21 mouse cellular contexts compared by ENCODE assay signal in genomic region chr1:59524759-59525158, GRCm38 (mm10). TPM values are rescaled to one million over a fixed set of nuclear protein-coding genes. Genes with fewer than 3 reads are reported as not detected.
DNase-seq lines count a peak whose midpoint lies in the region; ATAC-seq and TF ChIP-seq lines count a peak whose summit lies in the region.
"Had no signal": no experiment of that assay in that cellular context is flagged by ENCODE, and none has a peak within 500 bp of the region (broad histone marks: within the 10 kb centered on the region; RNA-seq: fewer than 3 reads in every experiment).

No protein-coding gene starts in this region.

- 59% methylated on average over 3 of the region's 3 CpGs for WGBS in neural tube, embryonic 13.5 days
- WGBS in hindbrain, embryonic 12.5 days = 54% methylated on average over 3 of the region's 3 CpGs
- 46% methylated on average over 3 of the region's 3 CpGs for WGBS in midbrain, embryonic 14.5 days
- 43% methylated on average over 3 of the region's 3 CpGs for WGBS in lung, postnatal 0 days

- DNase-seq in neural tube, embryonic 10.5 days (ENCODE audit: extremely low spot score, low spot score) = no peak
- DNase-seq in midbrain, embryonic 14.5 days = no peak
- no peak for DNase-seq in retina, postnatal 1 day
- DNase-seq in lung, postnatal 0 days (ENCODE audit: low spot score) = no peak
- no peak for DNase-seq in kidney, adult 8-10 months
- DNase-seq: cerebellum, adult 18-20 months; cerebellum, postnatal 25 days; kidney, adult 18-20 months; kidney, postnatal 14 days; right cerebral cortex, postnatal 25 days had no signal

- ATAC-seq in neural tube, embryonic 13.5 days (ENCODE audit: low read depth) = no peak
- no peak for ATAC-seq in hindbrain, embryonic 12.5 days (ENCODE audit: low FRiP score)
- no peak for ATAC-seq in midbrain, embryonic 14.5 days (ENCODE audit: low FRiP score, low TSS enrichment)
- no peak for ATAC-seq in lung, postnatal 0 days

- no peak for TF ChIP-seq EP300 in lung, postnatal 0 days (IDR thresholded peaks at IDR 0.05)

- no peaks in the 10 kb centered on the region for H3K27me3 ChIP-seq in neural tube, embryonic 13.5 days
- H3K27me3 ChIP-seq in hindbrain, embryonic 12.5 days = no peaks in the 10 kb centered on the region
- no peaks in the 10 kb centered on the region for H3K27me3 ChIP-seq in midbrain, embryonic 14.5 days (ENCODE audit: control insufficient read depth, insufficient read depth, low read length)
- no peaks in the 10 kb centered on the region for H3K27me3 ChIP-seq in lung, postnatal 0 days (replicated peaks; ENCODE audit: insufficient read depth, low read length)
- H3K27me3 ChIP-seq: forebrain, embryonic 15.5 days; hindbrain, embryonic 15.5 days; limb, embryonic 12.5 days; neural tube, embryonic 12.5 days; stomach, embryonic 15.5 days had no signal

- H3K4me1 ChIP-seq in neural tube, embryonic 13.5 days (replicated peaks) = peaks cover 31% of the 10 kb centered on the region
- H3K4me1 ChIP-seq in hindbrain, embryonic 12.5 days = peaks cover 21% of the 10 kb centered on the region
- peaks cover 11% of the 10 kb centered on the region; the same call in 1 of the 2 replicates for H3K4me1 ChIP-seq in midbrain, embryonic 14.5 days (ENCODE audit: control insufficient read depth, insufficient read depth, low read length)
- H3K4me1 ChIP-seq in lung, postnatal 0 days (ENCODE audit: insufficient read depth, low read depth, low read length) = 0 out of 2 replicates have a peak, but pooled peaks cover 2% of the 10 kb centered on the region
- H3K4me1 ChIP-seq: forebrain, embryonic 15.5 days had no signal

- H3K27ac ChIP-seq in neural tube, embryonic 13.5 days (replicated peaks) = peak overlapping the region; percentile 50
- 0 out of 2 replicates have a peak overlapping the region, but pooled peaks have one; percentile 25 for H3K27ac ChIP-seq in hindbrain, embryonic 12.5 days
- 0 out of 2 replicates have a peak overlapping the region, but pooled peaks have one; percentile 3 for H3K27ac ChIP-seq in midbrain, embryonic 14.5 days (replicated peaks; ENCODE audit: low read depth, low read length)
- H3K27ac ChIP-seq in lung, postnatal 0 days (ENCODE audit: low read length) = no peak overlapping the region
- H3K27ac ChIP-seq: forebrain, embryonic 15.5 days; heart, embryonic 10.5 days; limb, embryonic 12.5 days; liver, embryonic 14.5 days; neural tube, embryonic 12.5 days; stomach, embryonic 15.5 days had no signal

- H3K36me3 ChIP-seq in neural tube, embryonic 13.5 days = no peaks in the 10 kb centered on the region
- no peaks in the 10 kb centered on the region for H3K36me3 ChIP-seq in hindbrain, embryonic 12.5 days
- H3K36me3 ChIP-seq in midbrain, embryonic 14.5 days (ENCODE audit: control insufficient read depth, insufficient read depth, low read length) = no peaks in the 10 kb centered on the region
- no peaks in the 10 kb centered on the region for H3K36me3 ChIP-seq in lung, postnatal 0 days (ENCODE audit: insufficient read depth, low read length)
- H3K36me3 ChIP-seq: forebrain, embryonic 15.5 days; heart, embryonic 10.5 days; hindbrain, embryonic 15.5 days; limb, embryonic 12.5 days; neural tube, embryonic 12.5 days; stomach, embryonic 15.5 days had no signal

- TF ChIP-seq CTCF in lung, postnatal 0 days (IDR thresholded peaks at IDR 0.05) = no peak; the same call in 1 of the 2 replicates

- no peak overlapping the region for H3K4me3 ChIP-seq in neural tube, embryonic 13.5 days
- H3K4me3 ChIP-seq in hindbrain, embryonic 12.5 days = no peak overlapping the region
- no peak overlapping the region for H3K4me3 ChIP-seq in midbrain, embryonic 14.5 days (replicated peaks; ENCODE audit: low read depth, low read length)
- no peak overlapping the region for H3K4me3 ChIP-seq in lung, postnatal 0 days (ENCODE audit: low read depth, low read length)
- H3K4me3 ChIP-seq: erythroblast, embryonic 14.5 days; forebrain, embryonic 15.5 days; heart, embryonic 10.5 days; hindbrain, embryonic 15.5 days; layer of hippocampus, adult 2 months; limb, embryonic 12.5 days; neural tube, embryonic 12.5 days; stomach, embryonic 15.5 days had no signal

- H3K4me2 ChIP-seq in neural tube, embryonic 13.5 days = no peak overlapping the region
- no peak overlapping the region for H3K4me2 ChIP-seq in hindbrain, embryonic 12.5 days (replicated peaks)
- no peak overlapping the region for H3K4me2 ChIP-seq in midbrain, embryonic 14.5 days (ENCODE audit: low read length)
- H3K4me2 ChIP-seq in lung, postnatal 0 days (replicated peaks; ENCODE audit: low read depth, low read length) = no peak overlapping the region
- H3K4me2 ChIP-seq: forebrain, embryonic 15.5 days; hindbrain, embryonic 15.5 days; limb, embryonic 12.5 days; neural tube, embryonic 12.5 days; stomach, embryonic 15.5 days had no signal

- H3K9ac ChIP-seq in neural tube, embryonic 13.5 days = no peak overlapping the region
- H3K9ac ChIP-seq in hindbrain, embryonic 12.5 days = no peak overlapping the region
- no peak overlapping the region for H3K9ac ChIP-seq in midbrain, embryonic 14.5 days (replicated peaks; ENCODE audit: low read length)
- no peak overlapping the region for H3K9ac ChIP-seq in lung, postnatal 0 days (replicated peaks; ENCODE audit: low read depth)
- H3K9ac ChIP-seq: forebrain, embryonic 15.5 days; hindbrain, embryonic 15.5 days; limb, embryonic 12.5 days; liver, embryonic 14.5 days; neural tube, embryonic 12.5 days; stomach, embryonic 15.5 days had no signal

- H3K9me3 ChIP-seq in neural tube, embryonic 13.5 days = no peaks in the 10 kb centered on the region
- H3K9me3 ChIP-seq in hindbrain, embryonic 12.5 days (replicated peaks) = no peaks in the 10 kb centered on the region
- no peaks in the 10 kb centered on the region for H3K9me3 ChIP-seq in midbrain, embryonic 14.5 days (ENCODE audit: control insufficient read depth, low read length)
- no peaks in the 10 kb centered on the region for H3K9me3 ChIP-seq in lung, postnatal 0 days (ENCODE audit: low read length)
- H3K9me3 ChIP-seq: forebrain, embryonic 15.5 days; heart, embryonic 10.5 days; hindbrain, embryonic 15.5 days; limb, embryonic 12.5 days; neural tube, embryonic 12.5 days; stomach, embryonic 15.5 days had no signal

RNA-seq across cellular contexts. Expression of gene Gm973, which starts 8.7 kb away (rescaled TPM):
- polyA plus RNA-seq in neural tube, embryonic 13.5 days (2015; fragmentation: Nextera tagmentation; extraction: Ambion mirVana) = 6.9 and 10.3 TPM in 2 replicates
- 6.0 and 9.4 TPM in 2 replicates for polyA plus RNA-seq in hindbrain, embryonic 12.5 days (2016; fragmentation: Nextera tagmentation; extraction: Ambion mirVana)
- polyA plus RNA-seq in midbrain, embryonic 14.5 days (2014; fragmentation: Nextera tagmentation; extraction: Ambion mirVana) = 7.9 and 10.3 TPM in 2 replicates
- polyA plus RNA-seq in lung, postnatal 0 days (2015; fragmentation: Nextera tagmentation; extraction: Ambion mirVana) = 5.5 and 8.1 TPM in 2 replicates
- polyA plus RNA-seq: erythroblast, embryonic 14.5 days had no signal

RNA-seq across cellular contexts. Expression of gene Fzd7, which starts 42.5 kb away (rescaled TPM):
- polyA plus RNA-seq in neural tube, embryonic 13.5 days (2015; fragmentation: Nextera tagmentation; extraction: Ambion mirVana) = 6.7 and 6.8 TPM in 2 replicates
- 19.0 and 19.4 TPM in 2 replicates for polyA plus RNA-seq in hindbrain, embryonic 12.5 days (2016; fragmentation: Nextera tagmentation; extraction: Ambion mirVana)
- polyA plus RNA-seq in midbrain, embryonic 14.5 days (2014; fragmentation: Nextera tagmentation; extraction: Ambion mirVana) = 4.2 TPM in 2 replicates
- 7.1 and 9.6 TPM in 2 replicates for polyA plus RNA-seq in lung, postnatal 0 days (2015; fragmentation: Nextera tagmentation; extraction: Ambion mirVana)
